23 mouse cellular contexts compared by ENCODE assay signal in the genomic region with DNA sequence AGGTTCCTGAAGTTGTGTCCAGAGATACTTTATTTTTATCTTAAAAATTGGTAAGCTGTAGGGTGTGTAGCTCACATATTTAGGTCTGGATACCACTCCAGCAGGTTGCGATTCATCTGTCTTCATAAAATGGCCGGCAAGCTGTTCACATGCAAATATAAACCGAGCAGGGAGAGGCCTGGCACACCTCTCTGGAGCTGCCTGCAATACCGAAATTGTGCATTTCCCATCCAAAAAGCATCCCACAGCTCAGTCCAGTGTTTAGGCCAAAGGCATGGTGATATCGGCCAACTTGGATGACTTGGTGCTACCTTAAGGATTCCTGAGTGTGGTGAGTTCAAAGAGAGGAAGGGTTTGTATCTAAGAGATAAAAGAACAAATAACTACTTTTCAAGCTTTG.
DNase-seq lines count a peak whose midpoint lies in the region; ATAC-seq and TF ChIP-seq lines count a peak whose summit lies in the region.
"Had no signal": no experiment of that assay in that cellular context is flagged by ENCODE, and none has a peak within 500 bp of the region (broad histone marks: within the 10 kb centered on the region; RNA-seq: fewer than 3 reads in every experiment).

No protein-coding gene starts in this region.

- no peaks in the 10 kb centered on the region for H3K9me3 ChIP-seq in limb, embryonic 10.5 days (replicated peaks)
- H3K9me3 ChIP-seq: embryonic facial prominence, embryonic 12.5 days; heart, embryonic 12.5 days; liver, embryonic 15.5 days; lung, embryonic 15.5 days had no signal

- H3K27ac ChIP-seq in layer of hippocampus, adult 2 months = peak overlapping the region; percentile 14; the same call in 1 of the 2 replicates
- H3K27ac ChIP-seq in limb, embryonic 10.5 days = no peak overlapping the region
- H3K27ac ChIP-seq: embryonic facial prominence, embryonic 12.5 days; hindbrain, postnatal 0 days; liver, embryonic 15.5 days; lung, embryonic 15.5 days had no signal

- DNase-seq in cerebellum, postnatal 4 days (ENCODE audit: low spot score in 2 of 2) = no peak
- DNase-seq in layer of hippocampus, adult 2 months (ENCODE audit: low spot score in 2 of 2) = no peak
- DNase-seq in layer of hippocampus, postnatal 25 days (ENCODE audit: extremely low spot score in 1 of 2, low spot score in 1 of 2) = no peak
- DNase-seq in cerebellum, adult 9-10 months = peak; percentile 79
- peak; percentile 2 for DNase-seq in limb, embryonic 10.5 days (ENCODE audit: low spot score)
- no peak for DNase-seq in layer of hippocampus, adult 18-20 months (ENCODE audit: low spot score in 2 of 2)
- no peak for DNase-seq in urinary bladder, postnatal 4 days (ENCODE audit: low spot score in 2 of 2)
- DNase-seq: adrenal gland, postnatal 36 days; gastrocnemius, postnatal 14 days; heart, adult 18-20 months; heart, postnatal 10 days; kidney, adult 11 months; liver; lung, postnatal 4 days; thymus, postnatal 14 days had no signal

- H3K4me1 ChIP-seq in limb, embryonic 10.5 days = no peaks in the 10 kb centered on the region
- H3K4me1 ChIP-seq: heart, embryonic 12.5 days; liver, embryonic 15.5 days had no signal

- H3K36me3 ChIP-seq in limb, embryonic 10.5 days = no peaks in the 10 kb centered on the region
- H3K36me3 ChIP-seq: liver, embryonic 15.5 days had no signal

- TF ChIP-seq CTCF in layer of hippocampus, adult 2 months (conservative IDR thresholded peaks at IDR 0.05) = no peak

- 89% methylated on average over 5 of the region's 5 CpGs for WGBS in limb, embryonic 10.5 days

- ATAC-seq in cerebellum, adult (ENCODE audit: insufficient number of reproducible peaks, low FRiP score, low TSS enrichment) = peak; percentile 81
- ATAC-seq: hindbrain, postnatal 0 days; midbrain, embryonic 16.5 days had no signal

- H3K4me3 ChIP-seq in layer of hippocampus, adult 2 months = no peak overlapping the region
- no peak overlapping the region for H3K4me3 ChIP-seq in limb, embryonic 10.5 days
- H3K4me3 ChIP-seq: embryonic facial prominence, embryonic 12.5 days; heart, embryonic 12.5 days; liver, embryonic 15.5 days; lung, embryonic 15.5 days; myocyte had no signal

- H3K27me3 ChIP-seq in limb, embryonic 10.5 days (ENCODE audit: low read depth, poor library complexity, severe bottlenecking) = no peaks in the 10 kb centered on the region
- H3K27me3 ChIP-seq: embryonic facial prominence, embryonic 12.5 days; heart, embryonic 12.5 days; liver, embryonic 15.5 days; lung, embryonic 15.5 days had no signal

Comparison
In these comparisons a context has a peak if more than half of its experiments do, and no peak if none do; other contexts are left out.
1. DNase-seq: peak in cerebellum, adult 9-10 months (single experiment) and limb, embryonic 10.5 days (single experiment); none in cerebellum, postnatal 4 days (0 of 2), layer of hippocampus, adult 2 months (0 of 2), layer of hippocampus, postnatal 25 days (0 of 2), layer of hippocampus, adult 18-20 months (0 of 2) and urinary bladder, postnatal 4 days (0 of 2).